Mouse (Mus musculus) liver, postnatal 0 days (tissue): Measurements from ENCODE around the gene Hist1h4h.

Experiments
- CTCF ChIP-seq: sonication (generic); IDR thresholded peaks from 2 replicates; pipeline ENCODE4 v1.5.1; 2016; ENCODE audit warnings: antibody characterized with exemption, low read depth
- EP300 ChIP-seq: IDR thresholded peaks from 2 replicates; pipeline ENCODE4 v1.6.1; 2016; ENCODE audit warnings: antibody characterized with exemption, low read depth, mild to moderate bottlenecking

DNA sequence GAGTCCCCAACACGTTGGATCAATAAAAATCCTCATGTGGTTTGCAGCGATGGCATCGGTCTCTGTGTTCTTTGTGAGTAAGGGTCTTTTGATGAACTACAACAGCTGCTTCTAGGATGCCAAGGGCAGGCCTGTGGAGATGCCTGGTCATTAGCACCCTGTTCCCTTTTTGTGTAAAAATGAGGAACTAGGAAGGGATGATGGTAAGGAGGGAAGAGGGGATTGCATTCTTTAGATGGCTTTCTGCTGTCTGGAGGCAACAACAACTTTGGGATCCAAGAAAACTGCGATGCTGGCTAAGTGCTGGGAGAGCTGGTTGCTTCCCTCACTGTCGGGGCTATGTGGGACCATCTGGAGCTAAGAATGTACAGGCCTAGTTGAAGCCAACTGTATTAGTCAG lies 7.4 kb downstream of the Hist1h4h start:
- no peak for TF ChIP-seq CTCF
- no peak for TF ChIP-seq EP300
